Mouse (Mus musculus) cerebellum, adult 2 months (tissue): ENCODE measurements at regions not wholly inside any gene's neighbourhood (a gene's known extent, or its start where the extent isn't known, plus 50 kb on each side); places are given as distances from the start of the nearest gene placed in this dataset.

ENCODE experiments used
- CTCF ChIP-seq: fragments of 200-500 bp; IDR thresholded peaks from 2 replicates; pipeline ENCODE4 v1.5.1; 2011; ENCODE audit warnings: low read depth, mild to moderate bottlenecking, control low read depth, low read length, moderate library complexity, borderline replicate concordance; ENCODE audit not compliant: insufficient read depth
- POLR2A ChIP-seq: fragments of 200-500 bp; IDR thresholded peaks from 2 replicates; pipeline ENCODE4 v1.6.1; 2011; ENCODE audit warnings: low read length, control low read depth, borderline replicate concordance; ENCODE audit not compliant: insufficient read depth

DNA sequence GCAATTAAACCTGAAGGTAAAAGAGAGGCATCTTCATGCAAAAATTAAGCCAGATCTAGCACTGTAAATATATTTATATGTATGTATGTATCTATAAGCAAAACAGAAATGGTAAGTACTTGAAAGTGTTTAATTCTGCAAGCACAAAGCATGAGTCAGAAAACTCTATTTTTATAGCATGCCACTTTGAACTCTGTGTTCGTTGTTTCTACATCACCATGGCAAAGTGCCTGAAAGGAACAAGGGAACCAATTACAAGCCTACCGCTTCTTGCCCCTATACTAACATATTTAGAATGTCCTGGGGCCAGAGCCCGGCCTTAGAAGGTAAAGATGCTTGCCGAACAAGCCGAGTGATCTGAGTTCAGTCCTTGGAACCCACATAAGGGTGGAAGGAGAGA, 91.9 kb downstream of the Spry2 start:
- TF ChIP-seq CTCF, result no peak
- TF ChIP-seq POLR2A, result no peak
